Mouse (Mus musculus) WW6 (cell line): ENCODE results near the gene Pmis2.

ENCODE experiments used
- DNase-seq: peaks from one replicate; pipeline ENCODE4 v3.0.0-alpha.2; 2013; ENCODE audit warnings: low read depth, low spot score

Pmis2 gene

DNA sequence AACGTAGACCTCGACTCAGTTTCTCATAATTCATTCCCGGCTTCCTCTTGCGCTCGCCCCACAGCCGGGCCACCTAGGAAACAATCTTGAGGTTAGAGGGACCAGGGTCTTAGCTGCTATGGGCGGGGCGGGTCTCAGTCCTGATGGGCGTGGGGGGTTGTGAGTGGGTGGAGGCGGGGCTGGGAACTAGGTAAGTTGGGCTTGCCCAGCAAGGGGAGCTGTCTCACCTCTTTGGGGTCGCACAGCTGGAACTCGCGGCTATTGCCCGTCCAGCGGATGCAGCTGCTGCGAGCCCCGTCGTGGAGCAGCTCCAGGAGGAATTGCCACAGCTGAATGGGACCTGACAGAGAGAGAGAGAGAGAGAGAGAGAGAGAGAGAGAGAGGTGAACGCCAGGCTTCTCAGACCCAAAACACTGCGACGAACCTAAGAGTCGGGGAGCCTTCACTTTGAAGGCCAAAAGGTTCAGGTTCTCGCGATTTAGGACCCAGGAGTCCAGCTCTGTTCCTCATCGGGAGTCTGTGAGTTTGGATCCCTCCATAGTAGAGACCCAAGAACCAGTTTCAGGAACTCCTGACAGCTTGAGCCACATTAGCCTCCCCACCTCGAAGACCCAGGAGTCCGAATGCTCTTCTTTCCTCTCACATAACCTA lies 37.5 kb downstream of the Pmis2 start:
- no peak for DNase-seq

DNA sequence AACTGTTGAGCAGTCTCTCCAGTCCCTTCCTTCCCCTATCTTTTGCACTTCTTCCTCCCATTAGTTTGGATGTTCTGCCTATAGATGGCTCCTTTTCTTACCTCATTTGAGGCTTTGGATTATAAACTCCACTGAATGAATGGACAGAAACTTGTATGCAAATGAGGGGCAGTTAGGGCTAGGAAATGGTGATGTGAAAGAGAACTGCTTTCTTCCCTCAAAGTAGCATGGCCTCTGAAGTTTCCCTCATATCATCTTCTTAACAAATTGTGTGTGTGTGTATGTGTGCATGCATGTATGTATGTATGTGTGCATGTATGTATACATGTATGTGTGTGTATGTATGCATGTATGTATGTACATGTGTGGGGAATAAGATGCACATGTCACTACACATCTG lies 42.4 kb downstream of the Pmis2 start:
- DNase-seq: no peak

DNA sequence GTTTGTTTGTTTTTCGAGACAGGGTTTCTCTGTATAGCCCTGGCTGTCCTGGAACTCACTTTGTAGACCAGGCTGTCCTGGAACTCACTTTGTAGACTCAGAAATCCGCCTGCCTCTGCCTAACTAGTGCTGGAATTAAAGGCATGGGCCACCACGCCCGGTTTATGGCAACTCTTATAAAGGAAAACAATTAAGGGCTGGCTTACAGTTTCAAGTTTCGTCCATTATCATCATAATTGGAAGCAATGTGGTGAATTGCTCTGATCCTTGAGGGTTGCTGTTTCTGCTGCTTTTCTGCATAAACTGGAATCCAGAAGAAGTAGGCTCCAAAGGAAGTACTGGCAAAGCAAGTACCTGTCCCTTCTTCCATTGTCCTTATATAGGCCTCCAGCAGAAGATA lies 44.8 kb downstream of the Pmis2 start:
- DNase-seq: no peak

DNA sequence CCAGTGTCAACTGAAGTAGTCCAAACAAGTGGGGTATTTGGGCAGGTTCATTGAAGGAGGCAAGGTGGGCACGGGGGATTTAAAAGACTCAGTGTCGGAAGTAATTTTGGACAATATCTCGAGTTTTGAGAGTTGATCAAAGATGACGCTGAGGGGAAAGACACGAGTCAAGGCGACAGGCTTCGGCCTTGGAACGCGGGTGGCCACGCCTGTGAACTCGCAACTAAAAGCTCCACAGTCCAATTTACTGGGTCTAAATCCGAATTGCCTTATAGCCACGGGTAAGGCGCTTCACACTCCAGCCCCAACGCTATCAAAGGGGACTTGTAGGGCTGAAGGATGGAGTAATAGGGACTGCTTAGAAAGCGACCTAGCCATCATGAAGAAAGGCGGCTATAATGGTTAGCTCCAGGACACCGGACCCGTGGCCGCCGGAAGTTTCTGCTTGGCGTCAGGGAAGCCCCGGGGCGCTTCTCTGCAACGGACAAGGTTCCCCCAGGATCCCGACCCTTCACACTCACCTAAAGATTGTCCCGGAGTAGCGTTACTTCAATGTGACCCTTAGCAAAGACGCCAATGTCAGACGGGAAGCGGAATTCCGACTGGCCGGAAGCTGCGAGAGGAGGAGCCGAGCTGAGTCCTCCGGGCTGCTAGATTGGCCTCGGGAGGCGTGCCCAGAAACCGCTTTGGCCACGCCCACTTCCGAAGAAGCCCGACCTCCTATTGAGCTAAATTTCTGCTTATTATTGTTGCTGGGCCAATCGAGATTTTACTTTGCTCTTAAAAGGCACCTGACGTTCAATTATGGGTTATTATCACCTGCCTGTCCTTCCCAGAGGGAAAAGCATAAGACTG lies 45.6 kb downstream of the Pmis2 start, which contains the start of gene Cox6b1:
Gene Cox6b1, minus strand, starts transcription at position 622 of the 855 bp plus-strand sequence.
- peak; percentile 73 for DNase-seq
